In genomic region chr6:98938348-98938747, GRCm38 (mm10) we compare ENCODE assay signal across 16 mouse cellular contexts.
"Had no signal": no experiment of that assay in that cellular context is flagged by ENCODE, and none has a peak within 500 bp of the region (broad histone marks: within the 10 kb centered on the region; RNA-seq: fewer than 3 reads in every experiment).

No protein-coding gene starts in this region.

- DNase-seq: kidney, adult 18-20 months; kidney, adult 9 months; kidney, postnatal 14 days; liver, embryonic 13.5 days; lung, adult 2 months; lung, postnatal 14 days; lung, postnatal 4 days; right cerebral cortex, adult 18-20 months; right cerebral cortex, postnatal 14 days; right cerebral cortex, postnatal 4 days; thymus, adult 2 months; thymus, postnatal 14 days; thymus, postnatal 4 days had no signal

- ATAC-seq: intestine, embryonic 16.5 days had no signal

- H3K9ac ChIP-seq: liver, embryonic 13.5 days had no signal

- H3K27me3 ChIP-seq: liver, embryonic 13.5 days had no signal

- H3K4me1 ChIP-seq: liver, embryonic 13.5 days had no signal

- H3K27ac ChIP-seq: liver, embryonic 13.5 days; stomach, postnatal 0 days had no signal

- H3K4me2 ChIP-seq: liver, embryonic 13.5 days had no signal

- H3K9me3 ChIP-seq: liver, embryonic 13.5 days had no signal

- H3K4me3 ChIP-seq: liver, embryonic 13.5 days; myocyte had no signal
